Mouse (Mus musculus) lung, postnatal 14 days (tissue): ENCODE measurements at regions not wholly inside any gene's neighbourhood (a gene's known extent, or its start where the extent isn't known, plus 50 kb on each side); places are given as distances from the start of the nearest gene placed in this dataset.

Experiments
- DNase-seq: peaks from one replicate; pipeline ENCODE4 v3.0.0; 2021

DNA sequence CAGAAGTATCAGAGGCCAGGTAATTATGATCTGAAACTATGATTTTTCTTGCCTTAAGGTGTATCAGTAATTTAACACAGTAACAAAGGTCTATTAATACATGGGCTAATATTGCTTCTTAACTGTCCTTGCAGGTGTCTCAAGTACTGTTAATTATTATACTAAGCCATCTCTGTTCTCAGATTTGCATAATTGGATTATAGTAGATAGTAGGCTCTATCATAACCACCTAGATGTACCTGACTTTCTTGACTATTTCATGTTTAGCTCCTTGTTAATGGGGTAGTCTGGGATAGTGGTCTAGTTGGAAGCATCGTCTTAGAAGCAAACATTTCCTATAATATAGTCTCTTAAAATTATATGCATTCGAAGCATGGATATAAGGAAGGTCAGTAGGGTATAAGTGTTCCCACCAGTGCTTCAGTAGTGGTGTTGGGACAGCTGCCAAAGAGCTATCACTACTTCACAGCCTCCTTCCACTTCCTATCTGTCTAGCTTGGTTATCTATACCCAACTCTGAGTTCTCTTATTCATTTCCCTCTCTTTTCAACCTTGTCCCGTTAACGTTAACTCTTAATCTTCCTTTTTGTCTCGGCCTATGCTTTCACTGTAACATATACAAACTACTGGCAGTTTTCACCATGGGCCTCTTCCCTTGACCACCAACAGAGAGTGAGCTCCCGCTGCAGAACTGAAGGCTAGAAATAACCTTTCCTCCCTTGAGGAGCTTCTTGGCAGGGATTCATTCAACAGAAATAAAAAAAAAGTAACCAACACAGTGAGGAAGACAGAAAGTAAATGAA is 630.9 kb upstream of the Lcorl start:
- DNase-seq, result no peak

- DNase-seq, result no peak
These were observed 629.4 kb upstream of the Lcorl start for GRCm38 (mm10) chr5:46486740-46487326.

- no peak for DNase-seq
These were observed 598.9 kb upstream of the Lcorl start for GRCm38 (mm10) chr5:46456356-46456755.

DNA sequence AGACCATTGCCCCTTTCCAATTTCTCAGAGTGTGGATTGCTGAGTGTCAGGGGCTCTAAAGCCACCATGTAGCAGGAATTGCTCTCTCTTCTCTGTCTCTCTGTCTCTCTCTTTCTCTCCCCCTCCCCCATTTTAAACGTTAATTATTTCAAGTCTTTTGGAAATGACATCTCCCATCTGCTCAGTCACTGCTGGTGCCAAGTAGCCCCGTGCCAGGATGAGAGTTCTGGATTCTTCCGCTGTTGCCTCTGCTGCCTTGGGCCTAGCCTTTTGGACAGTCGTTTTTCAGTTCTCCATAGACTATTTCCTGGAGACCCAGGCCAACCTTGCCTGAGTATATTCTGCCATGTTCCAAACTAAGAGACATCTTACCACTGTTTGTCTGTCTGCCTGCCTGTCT is 590.9 kb upstream of the Lcorl start:
- no peak for DNase-seq

DNA sequence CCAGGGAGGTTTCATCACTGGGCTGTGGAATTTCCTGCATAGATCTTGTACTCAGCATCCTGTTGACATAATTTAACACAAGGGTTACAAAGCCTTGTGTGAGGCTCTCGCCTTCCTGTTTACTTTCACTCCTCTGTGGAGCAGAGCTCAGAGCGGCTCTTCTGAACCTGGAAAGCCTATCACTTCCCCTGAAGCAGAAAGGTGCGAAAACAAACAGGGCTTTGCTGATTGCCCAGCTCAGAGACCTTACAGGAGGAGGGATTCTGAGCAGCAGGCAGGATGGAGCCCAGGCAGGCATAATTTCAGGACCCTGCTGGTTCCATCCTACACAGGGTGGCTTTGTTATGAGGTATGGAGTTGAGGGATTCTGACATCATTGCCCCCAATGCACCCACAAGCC is 588.4 kb upstream of the Lcorl start:
- no peak for DNase-seq

GRCm38 (mm10) chr5:46445122-46445521 is 587.7 kb upstream of the Lcorl start:
- DNase-seq, result no peak

GRCm38 (mm10) chr5:46443805-46444340 is 586.5 kb upstream of the Lcorl start:
- DNase-seq, result peak; percentile 44

DNA sequence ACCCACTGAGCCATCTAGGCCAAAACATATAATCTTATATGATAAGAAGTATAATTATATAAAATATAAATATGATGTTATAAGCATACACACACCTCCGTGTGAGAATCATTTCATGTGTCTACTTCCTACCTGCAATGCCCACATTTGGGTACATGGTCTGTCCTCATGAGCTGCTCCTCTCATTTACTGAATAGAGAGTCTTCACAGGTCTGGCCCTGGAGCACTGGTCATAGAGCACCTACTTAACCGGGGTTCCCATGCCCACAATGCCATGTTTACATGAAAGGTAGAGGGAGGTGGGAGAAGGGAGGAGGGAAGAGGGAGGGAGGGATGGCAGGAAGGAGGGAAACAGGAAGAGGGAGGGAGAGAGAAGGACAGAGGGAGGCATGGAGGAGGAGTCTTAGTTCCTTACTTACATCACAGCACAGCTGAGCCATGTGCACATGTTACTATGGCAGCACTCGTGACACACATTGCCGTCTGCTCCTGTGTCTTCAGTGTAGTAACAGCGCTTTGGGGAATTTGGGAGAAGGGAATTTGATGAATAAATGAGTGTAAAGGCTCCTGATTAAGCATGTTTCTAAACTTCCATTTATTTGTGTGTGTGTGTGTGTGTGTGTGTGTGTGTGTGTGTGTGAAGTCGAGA is 585.3 kb upstream of the Lcorl start:
- no peak for DNase-seq

GRCm38 (mm10) chr5:46441716-46442115 is 584.3 kb upstream of the Lcorl start:
- DNase-seq, result no peak

- DNase-seq, result no peak
These were observed 574.4 kb upstream of the Lcorl start for GRCm38 (mm10) chr5:46431644-46432367.

DNA sequence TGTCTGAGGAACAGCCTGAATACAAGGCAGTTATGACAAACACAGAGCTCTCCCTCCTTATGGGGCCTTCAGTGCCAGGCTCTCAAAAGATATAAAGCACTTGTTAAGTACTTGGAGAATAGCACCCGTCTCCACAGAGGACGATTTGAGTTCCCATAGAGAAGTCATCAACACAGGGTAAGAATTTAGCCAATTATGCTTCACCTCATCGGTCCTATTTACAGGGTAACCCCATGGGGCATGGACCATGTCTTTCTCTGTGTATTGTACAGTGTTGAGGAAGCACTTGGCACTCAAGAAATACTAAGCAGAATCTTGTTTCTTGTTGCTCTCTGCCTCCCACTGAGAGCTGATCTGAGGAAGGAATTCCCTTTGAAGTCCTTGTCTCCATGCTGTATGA is 565.3 kb upstream of the Lcorl start:
- DNase-seq, result no peak

- no peak for DNase-seq
These were observed 549.6 kb upstream of the Lcorl start for GRCm38 (mm10) chr5:46406969-46407368.

DNA sequence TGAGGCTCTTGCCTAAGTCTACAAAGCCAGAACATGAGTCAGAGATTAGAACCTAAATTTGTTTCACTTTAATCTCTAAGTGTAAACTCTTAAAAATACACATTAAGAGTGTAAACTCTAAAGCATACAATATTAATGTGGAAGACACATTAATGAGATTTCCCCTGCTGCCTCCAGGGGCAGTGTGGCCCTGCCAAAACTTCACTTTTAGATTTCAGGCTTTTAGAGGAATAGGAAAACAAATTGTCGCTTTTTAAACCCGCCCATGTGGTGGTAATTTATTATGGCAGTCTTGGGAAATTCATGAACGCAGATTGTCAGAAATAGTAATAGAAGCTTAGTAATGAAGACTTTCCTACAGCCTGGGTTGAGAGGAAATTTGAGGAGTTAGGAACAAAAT is 549.0 kb upstream of the Lcorl start:
- no peak for DNase-seq

- DNase-seq, result no peak
These were observed 529.2 kb upstream of the Lcorl start for GRCm38 (mm10) chr5:46386591-46386990.

DNA sequence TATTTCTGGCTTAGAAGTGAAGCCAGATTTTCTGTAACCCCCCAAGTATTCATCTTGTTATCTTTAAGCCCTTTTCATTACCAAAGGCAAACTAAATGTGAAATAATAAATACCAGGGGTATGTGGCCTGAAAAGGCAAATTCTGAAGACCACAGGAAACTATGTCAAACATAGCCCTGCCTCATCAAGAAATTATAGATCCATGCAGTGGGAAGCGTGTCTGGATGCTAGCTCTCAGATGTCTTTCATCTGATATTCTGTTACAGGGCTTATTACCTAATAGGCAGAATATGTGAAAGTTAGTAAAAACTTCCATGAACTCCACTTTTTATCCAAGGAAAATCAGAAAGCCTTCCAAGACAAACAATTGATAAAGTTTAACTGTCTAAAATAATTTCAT is 509.9 kb upstream of the Lcorl start:
- no peak for DNase-seq

- DNase-seq, result no peak
These were observed 506.2 kb upstream of the Lcorl start for GRCm38 (mm10) chr5:46363661-46364060.

DNA sequence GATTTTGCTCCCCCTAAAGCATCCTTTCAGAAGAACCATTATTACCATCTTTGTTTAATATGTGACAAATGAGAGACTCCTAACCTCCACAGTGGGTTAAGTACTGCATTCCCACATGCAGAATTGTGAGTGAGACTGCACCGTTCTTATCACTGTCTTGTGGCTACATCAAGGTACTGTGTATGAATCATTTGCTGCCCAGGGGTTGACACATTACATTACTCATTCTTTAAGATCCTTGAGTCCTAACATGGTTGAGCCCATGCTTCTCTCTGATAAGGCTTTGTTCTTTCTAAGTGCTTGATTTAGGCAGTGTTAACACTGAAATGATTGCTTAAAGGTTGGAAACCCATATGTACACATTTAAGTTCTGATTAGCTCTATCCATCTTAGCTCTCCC is 504.2 kb upstream of the Lcorl start:
- DNase-seq, result no peak

DNA sequence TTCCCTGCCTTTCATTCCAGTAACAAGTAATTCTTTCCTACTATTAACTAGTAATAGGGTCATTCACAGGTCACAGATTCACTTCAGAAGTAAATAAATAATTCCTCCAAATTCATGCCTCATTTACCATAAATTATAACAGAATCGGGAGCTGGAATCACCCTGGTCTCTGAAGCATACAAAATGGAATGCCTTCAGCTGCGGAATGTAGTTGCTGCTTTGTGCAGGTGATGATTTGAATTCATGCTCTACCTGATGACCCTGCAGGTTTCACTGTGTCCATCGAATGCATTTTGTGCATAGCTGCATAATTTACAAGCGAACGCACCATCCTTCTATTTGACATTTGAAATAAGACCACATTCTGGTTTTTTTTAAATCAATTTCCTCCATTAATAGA is 491.0 kb upstream of the Lcorl start:
- DNase-seq, result no peak

GRCm38 (mm10) chr5:46347368-46348083 is 490.1 kb upstream of the Lcorl start:
- peak; percentile 76 for DNase-seq

GRCm38 (mm10) chr5:46338461-46338860 is 481.0 kb upstream of the Lcorl start:
- DNase-seq, result no peak

DNA sequence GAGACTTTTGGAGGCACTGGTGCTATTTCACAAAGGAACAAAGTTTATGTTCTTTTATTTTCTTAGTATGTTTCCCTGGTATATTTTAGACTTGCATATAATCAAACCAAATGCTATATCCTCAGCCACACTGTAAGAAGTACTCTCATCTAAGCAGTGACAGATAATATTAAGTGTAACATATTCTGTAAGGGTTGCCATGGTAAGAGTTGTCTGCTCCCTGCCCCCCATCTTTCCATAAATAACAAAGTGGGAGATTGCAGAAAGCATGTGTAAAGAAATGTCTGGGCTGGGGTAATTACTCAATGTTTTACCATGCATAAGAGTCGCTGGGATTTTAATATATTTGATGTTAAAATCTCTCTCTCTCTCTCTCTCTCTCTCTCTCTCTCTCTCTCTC is 473.5 kb upstream of the Lcorl start:
- DNase-seq, result no peak
